Mouse (Mus musculus): ENCODE data around the gene Il1r1.

Gene Il1r1

DNA sequence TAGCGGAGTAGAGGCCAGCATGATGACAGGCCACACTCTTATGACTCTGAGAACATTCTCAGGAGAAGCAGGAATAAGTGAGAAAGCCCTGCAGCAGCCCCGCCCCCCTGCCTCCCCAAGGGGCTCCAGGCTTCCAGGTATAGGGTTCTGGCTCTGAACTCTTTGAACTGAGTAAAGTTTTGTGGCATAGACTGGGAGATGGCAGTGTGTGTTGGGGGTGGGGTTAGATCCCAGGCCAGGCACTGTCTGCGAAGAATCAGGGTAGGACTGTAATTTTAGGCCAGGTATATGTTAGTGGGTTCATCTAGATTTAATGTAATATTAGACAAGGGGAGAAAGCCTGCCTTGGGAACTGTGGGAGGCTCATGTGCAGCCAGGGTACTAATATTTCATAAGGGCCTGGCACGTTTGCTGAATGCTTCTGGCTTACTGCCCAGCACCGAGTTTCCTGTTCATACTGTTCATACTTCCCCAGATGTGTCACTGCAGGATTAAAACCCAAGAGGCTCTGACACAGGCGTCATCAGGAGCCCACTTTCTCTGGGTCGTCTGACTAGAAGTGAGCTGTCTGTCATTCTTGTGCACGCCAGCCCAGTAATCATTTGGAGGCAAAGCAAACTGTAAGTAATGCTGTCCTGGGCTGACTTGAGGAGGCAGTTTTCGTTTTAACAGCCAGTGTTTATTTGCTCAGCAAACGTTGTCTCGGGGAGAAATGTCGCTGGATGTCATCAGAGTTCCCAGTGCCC is at the start of gene Il1r1:
Il1r1 (plus strand) TSS at position 542 of the 746 bp plus-strand sequence.
- 0 out of 2 replicates have a peak, but pooled peaks have one; percentile 31 for TF ChIP-seq GATA4 (IDR thresholded peaks at IDR 0.05; ENCODE audit: insufficient replicate concordance, low read length)

DNA sequence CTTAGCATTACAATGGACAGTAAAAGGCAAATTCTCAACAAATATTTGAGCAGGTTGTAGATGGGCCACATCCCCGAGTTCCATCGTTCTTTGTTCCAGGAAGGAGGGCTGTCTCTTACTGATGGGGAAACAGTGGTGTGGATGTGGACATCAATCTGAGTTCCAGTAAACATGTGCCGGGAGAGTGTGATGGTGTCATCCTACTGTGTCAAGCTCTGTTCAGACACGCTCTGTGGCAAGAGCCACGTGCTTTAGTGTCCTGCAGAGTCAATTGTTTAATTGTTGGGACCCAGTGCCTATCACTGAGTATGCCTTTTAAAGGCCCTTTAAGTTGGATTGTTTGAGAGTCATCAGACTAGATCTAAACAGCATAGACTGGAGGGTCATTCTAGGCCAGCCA is 49.8 kb upstream of the Il1r1 start:
- no peak for TF ChIP-seq GATA4 (IDR thresholded peaks at IDR 0.05; ENCODE audit: insufficient replicate concordance, low read length)

DNA sequence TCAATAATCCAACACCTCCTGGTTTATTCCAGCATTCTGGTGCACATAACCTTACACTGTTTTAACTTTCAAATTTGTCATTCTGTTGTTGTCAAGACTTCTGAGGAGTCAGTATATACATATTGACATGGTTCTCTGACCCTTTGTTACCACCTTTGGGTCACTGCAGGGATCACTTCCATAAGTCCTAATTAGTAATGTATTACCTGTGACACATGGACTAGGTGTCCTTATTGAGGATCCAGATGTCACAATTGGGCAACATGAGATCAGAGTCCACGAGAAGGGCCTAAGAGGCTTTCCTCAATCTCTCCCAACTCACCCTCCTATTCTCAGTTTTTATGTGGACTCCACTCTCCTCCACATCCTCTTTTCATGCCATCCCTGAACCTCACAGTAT is 49.1 kb upstream of the Il1r1 start:
- TF ChIP-seq GATA4 (IDR thresholded peaks at IDR 0.05; ENCODE audit: insufficient replicate concordance, low read length): no peak

DNA sequence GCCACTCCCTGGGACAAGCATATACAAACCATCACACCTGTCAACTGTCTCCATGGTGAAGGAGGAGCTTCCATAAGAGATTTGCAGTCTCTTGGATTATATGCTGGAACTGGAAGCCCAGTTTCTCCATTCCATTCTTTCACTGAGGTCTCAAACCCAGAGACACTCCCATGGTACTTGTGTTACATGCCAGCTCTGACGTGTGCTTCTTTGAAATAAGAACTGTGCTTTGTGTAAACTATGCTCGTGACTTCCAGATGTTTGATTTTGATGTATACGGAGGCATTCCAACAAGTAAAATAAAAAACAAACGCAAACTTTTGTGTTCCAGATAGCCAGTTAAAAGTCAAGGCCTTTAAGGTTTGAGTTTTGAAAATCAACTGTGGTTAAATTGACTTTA is 45.8 kb upstream of the Il1r1 start:
- TF ChIP-seq GATA4 (IDR thresholded peaks at IDR 0.05; ENCODE audit: insufficient replicate concordance, low read length): no peak

DNA sequence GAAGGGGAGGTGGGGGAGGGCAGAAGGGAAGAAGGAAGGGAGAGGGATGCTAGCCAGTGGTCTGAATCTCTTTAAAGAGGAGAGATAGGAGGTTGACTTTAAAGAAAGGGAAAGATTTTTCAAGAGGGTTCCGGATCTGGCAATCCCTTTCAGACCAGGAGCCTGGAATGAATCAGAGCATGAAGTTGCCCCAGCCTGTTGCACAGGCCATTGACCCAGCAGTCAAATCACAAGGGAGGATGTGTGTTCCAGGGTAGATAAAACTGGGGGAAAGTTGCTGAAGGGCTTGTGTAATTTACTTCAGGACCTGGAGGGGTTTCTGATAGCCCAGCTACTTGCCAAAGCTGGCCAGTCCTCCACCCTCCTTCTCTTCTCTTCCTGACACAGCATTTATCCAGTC is 45.4 kb upstream of the Il1r1 start:
- TF ChIP-seq GATA4 (IDR thresholded peaks at IDR 0.05; ENCODE audit: insufficient replicate concordance, low read length): peak; percentile 81

DNA sequence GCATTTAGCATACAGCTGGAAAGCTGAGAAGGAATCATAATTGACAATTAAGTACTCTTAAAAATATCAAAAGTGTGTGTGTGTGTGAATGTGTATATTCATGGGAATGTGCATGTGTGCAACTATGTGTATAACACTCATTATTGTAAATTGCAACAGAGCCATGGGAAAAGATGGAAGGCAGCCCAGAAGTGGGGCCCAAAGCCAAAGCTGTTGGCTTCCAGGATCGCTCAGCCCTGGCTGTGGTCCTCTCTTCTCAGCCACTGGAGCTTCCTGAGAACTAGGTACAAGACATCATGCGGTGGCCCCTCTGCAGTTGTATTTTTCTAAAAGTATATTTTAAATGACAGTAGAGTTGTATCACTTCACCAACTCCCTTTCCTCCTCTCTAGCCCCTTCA is 44.0 kb upstream of the Il1r1 start:
- TF ChIP-seq GATA4 (IDR thresholded peaks at IDR 0.05; ENCODE audit: insufficient replicate concordance, low read length): no peak

DNA sequence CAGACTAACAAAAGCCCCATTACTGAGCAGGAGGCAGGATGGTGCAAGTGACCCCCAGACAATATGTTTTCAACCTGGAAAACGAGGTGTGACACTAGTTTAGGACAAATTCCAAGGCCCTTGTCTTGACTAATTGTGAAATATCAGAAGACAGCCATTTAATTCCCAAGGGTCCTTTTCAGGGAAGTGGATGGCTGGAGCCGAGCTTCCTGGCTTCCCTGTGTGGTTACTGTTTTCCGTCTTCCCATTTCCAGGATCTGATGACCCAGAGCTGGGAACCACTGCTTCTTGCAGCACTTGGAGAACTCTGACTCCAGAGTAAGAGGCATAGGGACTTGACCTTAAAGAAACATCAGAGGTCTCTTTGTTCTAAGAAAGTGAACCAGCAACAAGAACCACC is 43.2 kb upstream of the Il1r1 start:
- TF ChIP-seq GATA4 (IDR thresholded peaks at IDR 0.05; ENCODE audit: insufficient replicate concordance, low read length): no peak

DNA sequence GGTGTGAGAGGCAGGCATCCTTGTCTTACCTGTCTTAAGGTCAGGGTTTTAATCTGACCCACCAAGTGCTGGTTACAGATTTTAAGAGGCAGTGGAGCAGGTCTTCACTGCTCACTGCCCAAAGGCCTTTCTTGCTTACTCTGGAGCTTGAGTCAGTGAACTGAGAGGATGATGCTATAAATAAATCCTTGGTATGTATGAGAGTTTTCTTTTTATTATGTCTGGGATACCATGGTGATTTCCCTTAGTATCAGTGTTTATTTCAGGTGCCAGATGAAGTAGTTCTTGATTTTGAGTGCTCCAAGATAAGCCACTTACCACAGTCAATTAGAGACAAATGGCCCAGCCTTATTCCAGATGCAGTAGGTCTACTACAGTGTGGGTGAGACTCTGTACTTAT is 41.5 kb upstream of the Il1r1 start:
- no peak for TF ChIP-seq GATA4 (IDR thresholded peaks at IDR 0.05; ENCODE audit: insufficient replicate concordance, low read length)

DNA sequence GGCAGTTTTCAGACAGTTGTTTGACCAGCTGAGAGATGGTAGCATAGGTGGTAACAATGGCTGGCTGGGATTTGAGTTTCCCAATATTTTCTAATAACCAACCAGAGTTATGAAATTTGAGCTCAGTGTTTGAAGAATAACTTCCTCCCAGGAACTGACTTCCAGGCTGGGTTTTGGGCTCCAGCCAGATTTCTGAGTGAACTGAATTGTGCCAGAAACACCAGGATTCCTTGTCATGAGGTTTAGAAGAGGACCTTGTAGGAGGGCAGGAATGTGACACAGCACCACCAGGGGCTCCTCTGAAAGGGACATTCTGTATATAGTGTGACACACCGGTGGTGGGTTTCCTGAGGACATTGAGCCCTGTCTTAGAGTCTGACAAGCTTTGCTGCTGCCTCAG is 36.9 kb upstream of the Il1r1 start:
- TF ChIP-seq GATA4 (IDR thresholded peaks at IDR 0.05; ENCODE audit: insufficient replicate concordance, low read length): no peak

DNA sequence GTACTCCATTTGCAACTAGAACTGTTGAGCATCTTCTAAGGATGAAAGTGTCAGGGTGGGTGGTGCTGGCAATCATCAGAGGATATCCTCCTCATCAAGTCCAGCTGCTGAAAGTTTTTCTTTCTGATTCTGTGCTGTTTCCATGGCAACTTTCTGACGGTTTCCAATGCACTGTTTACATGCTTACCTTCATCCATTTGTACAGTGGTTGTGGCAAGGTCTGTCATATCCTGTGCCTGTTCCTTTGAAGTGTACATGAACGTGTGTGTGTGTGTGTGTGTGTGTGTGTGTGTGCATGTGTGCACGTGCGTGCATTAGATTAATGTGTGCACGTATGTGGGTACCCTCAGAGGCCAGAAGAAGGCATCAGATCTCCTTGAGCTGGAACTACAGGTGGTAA is 34.9 kb upstream of the Il1r1 start:
- no peak for TF ChIP-seq GATA4 (IDR thresholded peaks at IDR 0.05; ENCODE audit: insufficient replicate concordance, low read length)

DNA sequence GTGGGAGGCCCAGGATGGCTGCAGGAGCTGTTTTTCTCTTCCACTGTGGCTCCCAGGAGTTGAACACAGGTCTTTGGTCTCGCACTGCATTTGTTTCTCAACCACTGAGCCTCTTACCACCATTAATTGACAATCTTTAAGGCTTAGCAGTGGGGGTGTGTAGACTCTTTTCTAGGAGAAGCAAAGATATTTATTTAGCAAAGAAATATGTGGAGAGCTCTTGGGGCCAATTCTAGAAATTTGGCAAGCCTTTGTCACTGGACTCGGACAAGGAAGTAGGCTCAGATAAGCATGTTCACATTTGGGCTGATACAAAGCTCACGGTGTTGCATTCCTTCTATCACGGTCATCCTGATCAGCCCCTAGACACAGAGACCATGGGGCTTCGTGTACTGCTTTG is 34.0 kb upstream of the Il1r1 start:
- no peak for TF ChIP-seq GATA4 (IDR thresholded peaks at IDR 0.05; ENCODE audit: insufficient replicate concordance, low read length)

DNA sequence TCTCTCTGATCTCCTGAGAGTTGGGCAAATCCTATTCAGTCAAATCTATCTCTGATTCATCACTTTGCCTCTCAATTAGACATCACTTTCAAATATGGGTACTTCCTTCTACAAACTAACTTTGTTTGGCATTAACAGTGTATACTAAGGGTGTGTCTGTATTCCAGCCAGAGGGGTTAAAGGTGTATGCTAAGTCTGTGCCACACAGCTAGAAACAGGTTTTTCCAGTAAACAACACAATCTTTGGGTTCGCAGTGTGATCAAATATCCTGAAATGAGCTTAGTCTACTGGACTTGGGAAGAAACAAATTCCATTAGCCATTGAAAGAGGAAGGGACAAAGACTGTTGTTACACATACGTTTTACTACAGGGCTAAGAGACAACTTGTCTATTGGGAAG is 30.6 kb upstream of the Il1r1 start:
- TF ChIP-seq GATA4 (IDR thresholded peaks at IDR 0.05; ENCODE audit: insufficient replicate concordance, low read length): no peak

DNA sequence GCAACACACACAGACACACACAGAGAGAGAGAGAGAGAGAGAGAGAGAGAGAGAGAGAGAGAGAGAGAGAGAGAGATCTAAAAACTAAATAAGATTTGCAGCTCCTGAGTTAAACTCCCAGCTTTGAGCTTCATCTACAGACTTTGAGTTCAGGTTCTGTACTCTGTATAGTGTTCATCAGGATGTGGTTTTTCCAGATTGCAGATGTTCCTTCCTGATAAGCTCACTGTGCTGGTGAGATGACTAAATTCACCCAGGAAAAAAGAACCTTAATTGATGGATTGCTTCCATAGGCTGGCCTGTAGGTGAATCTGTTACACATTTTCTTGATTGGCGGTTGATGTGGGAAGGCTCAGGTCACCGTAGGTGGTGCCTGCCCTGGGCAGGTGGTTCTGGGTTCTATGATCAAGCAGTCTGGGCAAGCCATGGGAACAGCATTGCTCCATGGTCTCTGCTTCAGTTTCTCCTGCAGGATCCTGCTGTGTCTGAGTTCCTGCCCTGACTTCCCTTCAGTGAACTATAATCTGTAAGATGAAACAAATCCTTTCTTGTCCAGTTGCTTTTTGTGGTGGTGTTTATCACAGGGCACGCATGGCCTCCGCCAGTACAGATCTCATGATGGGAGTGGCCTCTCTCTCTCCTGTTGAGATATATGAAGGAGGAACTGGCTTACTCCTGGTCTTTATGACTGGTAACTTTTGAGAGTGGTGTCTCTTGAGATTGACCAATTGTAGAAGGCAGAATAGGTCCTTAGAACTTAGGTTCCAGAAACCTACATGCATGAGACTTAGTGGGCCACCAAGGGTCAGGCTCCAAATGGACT is 11.3 kb upstream of the Il1r1 start:
- TF ChIP-seq GATA4 (IDR thresholded peaks at IDR 0.05; ENCODE audit: insufficient replicate concordance, low read length): no peak

DNA sequence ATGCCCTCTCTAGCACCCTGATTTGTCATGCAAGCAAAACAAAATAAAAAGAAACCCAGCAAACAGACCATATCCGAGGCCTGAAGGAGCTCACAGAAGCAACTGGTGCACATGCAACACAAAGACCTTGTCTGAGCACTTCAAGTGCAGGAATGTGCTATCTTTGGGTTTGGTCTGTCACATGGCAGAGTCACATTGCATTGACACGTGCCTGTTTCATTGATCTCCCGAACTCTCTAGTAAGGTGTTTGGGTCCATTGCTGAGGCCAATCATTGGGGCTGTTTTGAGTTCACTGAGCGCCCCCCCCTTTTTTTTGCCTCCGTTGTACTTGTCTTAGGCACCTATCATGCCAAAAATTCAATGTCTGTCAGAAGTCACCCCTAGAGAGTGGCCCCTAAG is 7.4 kb upstream of the Il1r1 start:
- TF ChIP-seq GATA4 (IDR thresholded peaks at IDR 0.05; ENCODE audit: insufficient replicate concordance, low read length): no peak

DNA sequence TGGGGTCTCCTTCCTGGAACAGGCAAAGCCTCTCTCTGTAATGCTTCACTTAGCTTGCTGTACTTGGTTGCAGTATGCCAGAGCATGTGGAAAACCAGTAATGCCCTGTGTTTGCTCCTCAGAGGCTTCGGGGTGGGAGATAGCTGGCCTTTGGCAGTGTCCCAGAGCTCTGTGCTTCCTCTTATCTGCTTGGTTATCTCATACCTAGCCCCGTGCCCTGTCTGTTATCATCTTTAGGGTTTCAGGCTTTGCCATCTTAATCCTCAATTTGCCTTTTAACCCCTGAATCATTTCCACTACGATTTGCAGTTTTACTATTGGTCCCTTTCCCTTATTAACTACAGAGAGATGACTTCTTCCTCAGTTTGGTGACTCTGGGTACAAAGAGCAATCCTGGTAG is 6.3 kb upstream of the Il1r1 start:
- TF ChIP-seq GATA4 (IDR thresholded peaks at IDR 0.05; ENCODE audit: insufficient replicate concordance, low read length): no peak

DNA sequence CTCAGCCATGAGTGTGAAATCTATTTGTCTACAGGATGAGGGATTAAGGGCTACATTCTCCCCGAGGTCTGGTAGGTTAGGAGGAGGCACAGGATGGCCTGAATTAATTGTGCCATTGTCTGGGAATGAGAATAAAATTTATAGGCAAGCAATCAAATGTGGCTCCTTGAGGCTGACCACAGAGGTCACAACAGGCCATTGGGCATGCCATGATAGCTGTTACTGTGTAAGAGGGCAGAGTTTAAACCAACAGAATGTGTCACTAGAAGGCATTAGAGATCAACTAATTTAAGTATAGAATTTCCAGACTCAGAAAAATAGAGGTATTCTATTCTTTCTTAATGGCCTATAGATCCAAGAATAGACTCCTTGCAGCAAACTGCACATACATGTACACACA is 4.3 kb upstream of the Il1r1 start:
- no peak for TF ChIP-seq GATA4 (IDR thresholded peaks at IDR 0.05; ENCODE audit: insufficient replicate concordance, low read length)

All from liver, adult (tissue).